Mouse (Mus musculus) erythroid progenitor cell, adult 5-6 weeks (primary cell): ENCODE measurements around the gene Cnst. TPM values are rescaled to one million over a fixed set of nuclear protein-coding genes. Genes with fewer than 3 reads are reported as not detected.

Experiments
- total RNA-seq, 2 experiments: library from RNA; stranded (forward) in 1 of 2; stranded (reverse) in 1 of 2; fragments of 150-400 nt in 1 of 2; fragments of 186-747, 209-891 nt in 1 of 2; gene quantifications; 2 replicates each; pipeline versions ENCODE4 v1.2.3 to v1.2.4; 2015 to 2017; ENCODE audit warnings: low replicate concordance in 2 of 2

Cnst gene
- total RNA-seq, 2 experiments from 2014 or later: 37.3 to 37.8 TPM

Other genes with a start within 250 kb of the Cnst start
- gene Smyd3, start 28.3 kb upstream of the Cnst start, total RNA-seq (2015; ENCODE audit: low replicate concordance): 0.42 and 0.72 TPM in 2 replicates
- 2.7 and 7.8 TPM in 2 replicates for gene Smyd3, start 28.3 kb upstream of the Cnst start, total RNA-seq (2017; ENCODE audit: low replicate concordance)
- gene Tfb2m, start 103 bp upstream of the Cnst start, total RNA-seq (2015; ENCODE audit: low replicate concordance): 9.2 and 31.4 TPM in 2 replicates
- 7.9 and 13.0 TPM in 2 replicates for gene Tfb2m, start 103 bp upstream of the Cnst start, total RNA-seq (2017; ENCODE audit: low replicate concordance)
- gene Sccpdh, start 121.8 kb downstream of the Cnst start, total RNA-seq (2015; ENCODE audit: low replicate concordance): 2.5 TPM in 1 of 2 replicates, not detected in the other
- gene Sccpdh, start 121.8 kb downstream of the Cnst start, total RNA-seq (2017; ENCODE audit: low replicate concordance): 0.30 and 8.6 TPM in 2 replicates
- not detected in 2 replicates for gene Kif28, start 198.9 kb downstream of the Cnst start, total RNA-seq (2015; ENCODE audit: low replicate concordance)
- gene Kif28, start 198.9 kb downstream of the Cnst start, total RNA-seq (2017; ENCODE audit: low replicate concordance): not detected in 2 replicates